Mouse (Mus musculus): ENCODE results near the gene Cacna2d2. TPM values are rescaled to one million over a fixed set of nuclear protein-coding genes. Genes with fewer than 3 reads are reported as not detected.

Gene Cacna2d2
- polyA plus RNA-seq, 1 experiment from 2014 or later, result 2.9 TPM

DNA sequence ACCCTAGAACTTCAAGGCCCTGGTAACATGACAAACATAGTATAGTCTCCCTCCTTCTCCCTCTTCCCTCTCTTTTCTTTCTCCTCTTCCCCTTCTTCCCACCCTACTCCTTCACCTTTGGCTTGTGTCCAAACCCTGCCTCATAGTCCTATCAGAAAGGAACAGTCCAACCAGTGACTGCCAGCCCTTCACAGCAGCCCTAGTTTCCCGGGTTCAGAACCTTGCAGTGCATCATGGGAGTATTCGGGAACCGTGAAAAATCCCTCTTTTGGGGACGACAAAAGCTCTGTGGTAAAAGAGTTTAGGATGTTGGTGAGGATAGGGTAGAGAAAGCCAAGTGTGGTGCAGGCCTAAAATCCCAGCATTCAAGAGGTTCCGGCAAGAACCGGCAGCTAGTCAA is 120.9 kb downstream of the Cacna2d2 start:
- Histone ChIP-seq H3K4me3 (no peak overlapping the region), H3K27ac (peak overlapping the region; percentile 50), H3K4me1 (replicated peaks) (peaks cover 33% of the 10 kb centered on the region), H3K36me3 (no peaks in the 10 kb centered on the region), H3K9me3 (no peaks in the 10 kb centered on the region), H3K27me3 (ENCODE audit: insufficient read depth, poor library complexity, severe bottlenecking) (peaks cover 42% of the 10 kb centered on the region)
- WGBS, result 57% methylated on average over 6 of the region's 6 CpGs
- no peak for DNase-seq (ENCODE audit: low spot score)

DNA sequence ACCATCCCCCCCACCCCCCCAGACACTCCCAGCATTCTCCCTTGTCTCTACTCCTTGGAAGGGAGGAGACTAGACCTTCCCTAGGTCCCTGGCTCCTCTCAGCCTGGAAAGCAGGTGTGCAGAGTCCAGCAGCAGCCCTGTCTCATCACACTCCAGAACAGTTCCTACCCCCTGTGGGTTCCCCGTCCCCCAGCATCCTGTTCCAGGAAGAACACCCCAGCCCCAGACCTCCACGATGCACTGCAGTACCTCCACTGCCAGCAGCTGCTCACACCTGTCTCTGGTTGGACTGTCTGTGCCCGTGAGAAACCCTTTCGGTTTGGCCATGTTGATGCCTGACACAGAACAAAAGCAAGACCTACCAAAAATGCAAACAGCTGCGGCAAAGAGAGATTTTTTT is 121.8 kb downstream of the Cacna2d2 start:
- Histone ChIP-seq H3K27ac (no peak overlapping the region; the same call in 1 of the 2 replicates), H3K4me1 (replicated peaks) (peaks cover 35% of the 10 kb centered on the region), H3K27me3 (ENCODE audit: insufficient read depth, poor library complexity, severe bottlenecking) (peaks cover 50% of the 10 kb centered on the region), H3K4me3 (no peak overlapping the region), H3K9me3 (no peaks in the 10 kb centered on the region), H3K36me3 (no peaks in the 10 kb centered on the region)
- 76% methylated on average over 5 of the region's 5 CpGs for WGBS
- no peak for DNase-seq (ENCODE audit: low spot score)

- Histone ChIP-seq H3K4me1 (replicated peaks) (peaks cover 42% of the 10 kb centered on the region), H3K27ac (peak overlapping the region; percentile 76), H3K27me3 (ENCODE audit: insufficient read depth, poor library complexity, severe bottlenecking) (peaks cover 57% of the 10 kb centered on the region), H3K4me3 (peak overlapping the region; percentile 32), H3K9me3 (no peaks in the 10 kb centered on the region), H3K36me3 (no peaks in the 10 kb centered on the region)
- peak; percentile 39 for DNase-seq (ENCODE audit: low spot score)
- WGBS, result 27% methylated on average over 25 of the region's 25 CpGs
Measured at GRCm38 (mm10) chr9:107521711-107522399, 122.4 kb downstream of the Cacna2d2 start.

DNA sequence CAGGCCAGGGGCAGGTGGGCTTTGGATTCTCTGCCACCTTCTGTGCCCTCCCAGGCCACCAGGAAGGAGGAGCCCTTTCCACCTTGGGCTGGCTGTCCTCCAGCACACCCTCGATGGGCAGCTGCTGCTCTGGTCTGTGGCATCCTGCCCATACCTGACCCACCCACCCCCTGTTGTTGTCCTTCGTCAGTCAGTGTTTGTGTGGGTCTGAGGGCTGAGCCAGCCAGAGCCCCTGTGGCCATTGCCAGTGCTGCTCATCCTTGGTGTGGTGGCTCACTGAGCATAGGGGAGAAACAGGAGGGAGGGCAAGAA is 122.9 kb downstream of the Cacna2d2 start:
- Histone ChIP-seq H3K4me3 (peak overlapping the region; percentile 32), H3K4me1 (replicated peaks) (peaks cover 47% of the 10 kb centered on the region), H3K27ac (peak overlapping the region; percentile 76), H3K9me3 (no peaks in the 10 kb centered on the region), H3K27me3 (ENCODE audit: insufficient read depth, poor library complexity, severe bottlenecking) (peaks cover 62% of the 10 kb centered on the region), H3K36me3 (no peaks in the 10 kb centered on the region)
- no peak for DNase-seq (ENCODE audit: low spot score)
- WGBS, result 44% methylated on average over 2 of the region's 2 CpGs

- WGBS, result 4% methylated on average over 44 of the region's 44 CpGs
- Histone ChIP-seq H3K4me1 (replicated peaks) (peaks cover 30% of the 10 kb centered on the region), H3K36me3 (no peaks in the 10 kb centered on the region), H3K4me3 (peak overlapping the region; percentile 47), H3K9me3 (no peaks in the 10 kb centered on the region), H3K27me3 (ENCODE audit: insufficient read depth, poor library complexity, severe bottlenecking) (peaks cover 82% of the 10 kb centered on the region), H3K27ac (peak overlapping the region; percentile 74)
- DNase-seq (ENCODE audit: low spot score), result peak; percentile 88
Measured at GRCm38 (mm10) chr9:107526198-107527026, 127.0 kb downstream of the Cacna2d2 start.

DNA sequence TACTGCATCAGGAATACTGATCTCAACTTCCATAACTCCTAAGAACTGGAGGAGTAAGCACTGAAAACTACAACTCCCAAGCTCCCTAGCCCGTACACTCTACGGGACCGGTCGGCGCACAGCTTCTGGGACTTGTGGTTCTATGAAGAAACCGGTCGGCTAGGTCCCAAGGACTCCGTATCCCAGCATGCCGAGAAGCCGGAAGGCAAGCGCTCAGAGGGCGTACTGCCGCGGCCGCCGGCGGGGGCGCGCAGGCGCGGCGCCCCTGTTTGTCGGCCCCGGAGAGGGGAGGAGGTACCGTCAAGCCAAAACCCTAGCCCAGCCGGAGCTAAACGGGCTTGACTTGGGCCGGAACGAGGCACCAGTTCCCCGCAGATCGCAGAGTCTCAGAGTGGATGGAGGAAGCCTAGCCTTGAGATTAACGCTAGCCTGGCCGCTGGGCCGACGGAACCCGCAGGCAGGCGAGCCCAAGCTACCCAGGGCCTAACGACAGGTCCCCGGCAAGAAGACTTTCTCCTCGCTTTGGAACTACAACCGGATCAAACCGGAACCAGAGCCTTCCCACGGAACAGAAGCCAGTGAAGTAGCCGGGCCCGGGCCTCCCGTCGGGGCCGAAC is 134.5 kb downstream of the Cacna2d2 start, which contains the start of gene Tmem115:
Gene Tmem115, plus strand, starts transcription at position 155 of the 617 bp plus-strand sequence.
- H3K27me3 ChIP-seq (ENCODE audit: insufficient read depth, poor library complexity, severe bottlenecking), result peaks cover 16% of the 10 kb centered on the region; the same call in 1 of the 2 replicates
- H3K4me3 ChIP-seq, result peak within 1 kb of the TSS; percentile 94
- peak; percentile 92 for DNase-seq (ENCODE audit: low spot score)
- peaks cover 38% of the 10 kb centered on the region for H3K4me1 ChIP-seq (replicated peaks)
- H3K36me3 ChIP-seq, result peaks cover 21% of the 10 kb centered on the region
- under 1% methylated on average over 48 of the region's 48 CpGs for WGBS
- peak within 1 kb of the TSS; percentile 88 for H3K27ac ChIP-seq
- no peaks in the 10 kb centered on the region for H3K9me3 ChIP-seq

GRCm38 (mm10) chr9:107534408-107535202 is 135.2 kb downstream of the Cacna2d2 start:
- peaks cover 38% of the 10 kb centered on the region for H3K4me1 ChIP-seq (replicated peaks)
- peak overlapping the region; percentile 88 for H3K27ac ChIP-seq
- peak overlapping the region; percentile 94 for H3K4me3 ChIP-seq
- peaks cover 28% of the 10 kb centered on the region for H3K36me3 ChIP-seq
- no peaks in the 10 kb centered on the region for H3K9me3 ChIP-seq
- peaks cover 12% of the 10 kb centered on the region; the same call in 1 of the 2 replicates for H3K27me3 ChIP-seq (ENCODE audit: insufficient read depth, poor library complexity, severe bottlenecking)
- 1% methylated on average over 40 of the region's 40 CpGs for WGBS
- DNase-seq (ENCODE audit: low spot score), result peak; percentile 35

- H3K4me3 ChIP-seq, result no peak overlapping the region; the same call in 1 of the 2 replicates
- H3K36me3 ChIP-seq, result peaks cover 39% of the 10 kb centered on the region
- H3K27me3 ChIP-seq (ENCODE audit: insufficient read depth, poor library complexity, severe bottlenecking), result no peaks in the 10 kb centered on the region
- H3K9me3 ChIP-seq, result no peaks in the 10 kb centered on the region
- no peak overlapping the region for H3K27ac ChIP-seq
- DNase-seq (ENCODE audit: low spot score), result no peak
- H3K4me1 ChIP-seq (replicated peaks), result peaks cover 64% of the 10 kb centered on the region
- 95% methylated on average over 7 of the region's 7 CpGs for WGBS
Measured at GRCm38 (mm10) chr9:107538231-107538630, 138.8 kb downstream of the Cacna2d2 start.

- H3K9me3 ChIP-seq, result no peaks in the 10 kb centered on the region
- peaks cover 69% of the 10 kb centered on the region for H3K4me1 ChIP-seq (replicated peaks)
- no peak overlapping the region for H3K27ac ChIP-seq
- DNase-seq (ENCODE audit: low spot score), result no peak
- H3K36me3 ChIP-seq, result peaks cover 44% of the 10 kb centered on the region
- H3K27me3 ChIP-seq (ENCODE audit: insufficient read depth, poor library complexity, severe bottlenecking), result no peaks in the 10 kb centered on the region
- no peak overlapping the region for H3K4me3 ChIP-seq
- 93% methylated on average over 3 of the region's 3 CpGs for WGBS
Measured at GRCm38 (mm10) chr9:107538711-107539110, 139.3 kb downstream of the Cacna2d2 start.

DNA sequence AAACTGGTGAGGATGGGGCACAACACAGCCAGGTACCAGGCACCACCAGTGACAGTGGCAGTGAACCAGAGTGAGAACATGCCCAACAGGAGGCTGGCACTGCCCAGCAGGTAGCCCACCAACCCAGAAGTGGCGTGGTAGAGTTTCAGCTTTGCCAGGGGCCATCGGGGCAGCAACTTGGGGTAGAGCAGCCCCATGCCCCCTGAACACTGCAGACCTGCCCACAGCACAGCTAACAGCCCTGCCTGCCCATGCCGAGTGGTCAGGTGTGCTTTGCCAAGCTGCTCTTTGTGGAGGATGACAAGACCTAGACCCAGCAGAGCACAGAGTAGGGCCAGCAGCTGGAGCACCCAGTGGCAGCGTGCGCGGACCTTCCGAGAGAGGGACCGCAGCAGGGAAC is 140.5 kb downstream of the Cacna2d2 start:
- Histone ChIP-seq H3K4me1 (replicated peaks) (peaks cover 62% of the 10 kb centered on the region), H3K27me3 (ENCODE audit: insufficient read depth, poor library complexity, severe bottlenecking) (no peaks in the 10 kb centered on the region), H3K4me3 (peak overlapping the region; percentile 73; the same call in 1 of the 2 replicates), H3K27ac (no peak overlapping the region), H3K9me3 (no peaks in the 10 kb centered on the region), H3K36me3 (peaks cover 56% of the 10 kb centered on the region)
- no peak for DNase-seq (ENCODE audit: low spot score)
- 94% methylated on average over 8 of the region's 8 CpGs for WGBS

GRCm38 (mm10) chr9:107540420-107540819 is 141.0 kb downstream of the Cacna2d2 start:
- no peaks in the 10 kb centered on the region for H3K27me3 ChIP-seq (ENCODE audit: insufficient read depth, poor library complexity, severe bottlenecking)
- WGBS, result 80% methylated on average over 4 of the region's 4 CpGs
- H3K27ac ChIP-seq, result no peak overlapping the region
- H3K4me3 ChIP-seq, result peak overlapping the region; percentile 73
- no peaks in the 10 kb centered on the region for H3K9me3 ChIP-seq
- H3K36me3 ChIP-seq, result peaks cover 61% of the 10 kb centered on the region
- DNase-seq (ENCODE audit: low spot score), result no peak
- H3K4me1 ChIP-seq (replicated peaks), result peaks cover 59% of the 10 kb centered on the region

GRCm38 (mm10) chr9:107541005-107541404 is 141.6 kb downstream of the Cacna2d2 start:
- H3K27ac ChIP-seq, result peak overlapping the region; percentile 90; the same call in 1 of the 2 replicates

More at GRCm38 (mm10) chr9:107541005-107541404, 141.6 kb downstream of the Cacna2d2 start:
- WGBS, result 40% methylated on average over 10 of the region's 10 CpGs
- Histone ChIP-seq H3K27me3 (ENCODE audit: insufficient read depth, poor library complexity, severe bottlenecking) (no peaks in the 10 kb centered on the region), H3K4me3 (peak overlapping the region; percentile 73), H3K4me1 (replicated peaks) (peaks cover 58% of the 10 kb centered on the region), H3K9me3 (no peaks in the 10 kb centered on the region), H3K36me3 (peaks cover 61% of the 10 kb centered on the region)
- no peak for DNase-seq (ENCODE audit: low spot score)

Data from hindbrain, embryonic 10.5 days (tissue).